ENCODE assay signal across 17 mouse cellular contexts in genomic region chr5:21211406-21211805, GRCm38 (mm10). TPM values are rescaled to one million over a fixed set of nuclear protein-coding genes. Genes with fewer than 3 reads are reported as not detected.
A peak's percentile ranks its signal among the peaks of the same experiment; 100 is the strongest.
DNase-seq lines count a peak whose midpoint lies in the region; TF ChIP-seq lines count a peak whose summit lies in the region.
"Had no signal": no experiment of that assay in that cellular context is flagged by ENCODE, and none has a peak within 500 bp of the region (broad histone marks: within the 10 kb centered on the region; RNA-seq: fewer than 3 reads in every experiment).

No protein-coding gene starts in this region.

- no peak for DNase-seq in gastrocnemius, adult 2 months
- DNase-seq in gastrocnemius, postnatal 4 days (ENCODE audit: low spot score in 2 of 2) = no peak
- peak; percentile 63 for DNase-seq in NIH3T3 (ENCODE audit: low read depth)
- DNase-seq in adrenal gland, postnatal 14 days = no peak
- DNase-seq in left cerebral cortex, postnatal 10 days (ENCODE audit: extremely low spot score in 1 of 2, low spot score in 2 of 2) = no peak
- DNase-seq: adrenal gland, adult 2 months; adrenal gland, postnatal 10 days; adrenal gland, postnatal 36 days; B cell, adult 2 months; cerebellum, adult 11-12 months; cerebellum, adult 2 months; cerebellum, adult 9-10 months; cerebellum, postnatal 10 days; cerebellum, postnatal 25 days; forebrain, postnatal 0 days had no signal

- intact Hi-C loops in gastrocnemius, adult 2 months (cut with DNase I) = no loop called here
- intact Hi-C loops in left cerebral cortex, postnatal 10 days (cut with DNase I) = no loop called here

- peak overlapping the region; percentile 73; the same call in 1 of the 2 replicates for H3K27ac ChIP-seq in gastrocnemius, adult 2 months
- H3K27ac ChIP-seq: forebrain, embryonic 13.5 days; forebrain, embryonic 15.5 days had no signal

- no peak for TF ChIP-seq CTCF in gastrocnemius, adult 2 months (IDR thresholded peaks at IDR 0.05)

- no peak overlapping the region for H3K4me3 ChIP-seq in gastrocnemius, adult 2 months
- H3K4me3 ChIP-seq: forebrain, embryonic 13.5 days; forebrain, embryonic 15.5 days had no signal

RNA-seq across cellular contexts. Expression of gene Gsap, which starts 25.4 kb away (rescaled TPM):
- total RNA-seq in gastrocnemius, adult 2 months (2021) = 1 to 10 TPM in 1 of 2 experiments, under 1 TPM in 1; 0.94 to 1.1 TPM
- total RNA-seq in gastrocnemius, postnatal 4 days (2021) = 1 to 10 TPM; 6.0 to 7.1 TPM
- total RNA-seq in adrenal gland, postnatal 14 days (2021) = 5.8 and 6.0 TPM in 2 replicates
- 1 to 10 TPM; 4.7 to 5.1 TPM for total RNA-seq in left cerebral cortex, postnatal 10 days (2021)
